Mouse (Mus musculus): ENCODE data around the gene Acer2. TPM values are rescaled to one million over a fixed set of nuclear protein-coding genes. Genes with fewer than 3 reads are reported as not detected.

Gene Acer2
- total RNA-seq, 4 experiments from 2014 or later, result 15.3 to 17.8 (median 17.6) TPM

- no peak for DNase-seq (ENCODE audit: low spot score)
Observed at GRCm38 (mm10) chr4:86953519-86953918, 79.3 kb downstream of the Acer2 start.

- no peak for DNase-seq (ENCODE audit: low spot score)
Observed at GRCm38 (mm10) chr4:86955448-86955847, 81.3 kb downstream of the Acer2 start.

GRCm38 (mm10) chr4:86957576-86958411 lies 83.6 kb downstream of the Acer2 start:
- DNase-seq (ENCODE audit: low spot score), result peak; percentile 30

GRCm38 (mm10) chr4:86977272-86977671 lies 103.1 kb downstream of the Acer2 start:
- DNase-seq (ENCODE audit: low spot score), result no peak

Other genes with a start within 250 kb of the Acer2 start
- 100 to 1,000 TPM; 111 to 155 (median 132) TPM for gene Plin2, start 204.3 kb upstream of the Acer2 start, total RNA-seq (2022)
- 10 to 100 TPM; 31.8 to 40.0 (median 36.5) TPM for gene Dennd4c, start 125.8 kb upstream of the Acer2 start, total RNA-seq (2022)
- 100 to 1,000 TPM; 483 to 550 (median 520) TPM for gene Rps6, start 17.0 kb upstream of the Acer2 start, total RNA-seq (2022)

All from heart, adult 8-10 months (tissue).